Mouse (Mus musculus) lung, embryonic 14.5 days (tissue): Measurements from ENCODE around the gene Rb1. TPM values are rescaled to one million over a fixed set of nuclear protein-coding genes. Genes with fewer than 3 reads are reported as not detected.

Experiments
- ATAC-seq: fragments of 200-750 bp; cut with Nextera tagmentation; 2 replicates; pipeline ENCODE4 v1.8.0; 2017; ENCODE audit warnings: mild to moderate bottlenecking, moderate TSS enrichment, moderate library complexity; ENCODE audit not compliant: insufficient read depth
- DNase-seq: peaks from one replicate; pipeline ENCODE4 v3.0.0-alpha.2; 2015
- H3K27ac ChIP-seq: fragments of 300-500 bp; sonication (generic); 2 replicates; pipeline ENCODE4 v1.5.1; 2014; ENCODE audit warnings: low read depth, mild to moderate bottlenecking, moderate library complexity
- H3K27me3 ChIP-seq: fragments of 300-500 bp; sonication (generic); 2 replicates; pipeline ENCODE4 v1.6.1; 2014; ENCODE audit warnings: low read length, control low read depth; ENCODE audit not compliant: insufficient read depth
- H3K36me3 ChIP-seq: fragments of 300-500 bp; sonication (generic); 2 replicates; pipeline ENCODE4 v1.6.1; 2014; ENCODE audit warnings: control low read depth; ENCODE audit not compliant: insufficient read depth
- H3K4me1 ChIP-seq: fragments of 300-500 bp; sonication (generic); 2 replicates; pipeline ENCODE4 v1.6.1; 2014; ENCODE audit warnings: antibody characterized with exemption, control low read depth; ENCODE audit not compliant: insufficient read depth
- H3K4me2 ChIP-seq: fragments of 300-500 bp; sonication (generic); 2 replicates; pipeline ENCODE4 v1.6.1; 2014; ENCODE audit warnings: mild to moderate bottlenecking
- H3K4me3 ChIP-seq: fragments of 300-500 bp; sonication (generic); 2 replicates; pipeline ENCODE4 v1.5.1; 2014; ENCODE audit warnings: low read depth, low read length
- H3K9ac ChIP-seq: fragments of 300-500 bp; sonication (generic); 2 replicates; pipeline ENCODE4 v1.6.1; 2014
- H3K9me3 ChIP-seq: fragments of 300-500 bp; sonication (generic); 2 replicates; pipeline ENCODE4 v1.6.1; 2016; ENCODE audit warnings: low read depth, low read length, control low read depth
- CTCF ChIP-seq: IDR thresholded peaks from 2 replicates; pipeline ENCODE4 v1.5.1; 2016; ENCODE audit warnings: antibody characterized with exemption, low read depth
- WGBS: fragments of 180-500 bp; shearing (Covaris S2); extraction: QIAGEN DNeasy Blood & Tissue Kit; methylation state at CpG from one replicate; pipeline ENCODE4 v1.1.7; 2014; 5-methylcytosine and 5-hydroxymethylcytosine counted together
- polyA plus RNA-seq: library from polyadenylated mRNA; unstranded; fragments of >200 nt; fragmentation: Nextera tagmentation; extraction: Ambion mirVana; gene quantifications from 2 replicates; pipeline ENCODE4 v1.2.1, GENCODE M21; 2014

Gene Rb1
- polyA plus RNA-seq, 1 experiment from 2014 or later = 19.3 TPM

DNA sequence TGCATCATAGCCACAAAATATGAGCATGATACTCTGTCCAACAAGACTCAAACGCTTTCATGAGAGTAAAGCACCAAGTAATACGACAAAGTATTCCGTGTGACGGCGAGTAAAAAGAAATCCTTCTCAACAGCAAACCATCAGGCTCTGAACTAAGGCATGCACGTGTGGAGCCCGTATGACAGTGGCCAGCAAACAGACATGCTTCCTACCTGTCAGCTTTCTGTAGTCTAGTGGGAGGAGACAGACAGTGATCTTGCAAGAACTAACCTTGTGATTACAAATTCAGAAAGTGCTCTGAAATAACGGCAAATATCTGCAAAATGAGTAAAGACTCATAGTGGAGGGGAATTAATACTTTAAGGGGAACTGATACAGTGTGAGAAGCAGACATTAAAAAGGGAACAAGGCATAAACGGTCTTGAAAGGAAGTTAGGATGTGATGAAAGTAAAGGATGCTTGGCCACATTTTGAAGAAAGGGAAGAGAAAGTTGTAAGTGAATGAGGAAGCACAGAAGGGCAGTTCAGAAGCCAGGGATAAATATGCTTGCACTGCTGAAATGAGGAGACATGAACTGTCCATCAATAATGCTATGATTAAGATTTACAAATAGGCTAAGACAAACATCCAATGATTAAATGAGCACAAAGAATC lies 103.2 kb downstream of the Rb1 start:
- H3K9me3 ChIP-seq = no peaks in the 10 kb centered on the region
- ATAC-seq (no peak), DNase-seq (no peak)
- no peak overlapping the region for H3K27ac ChIP-seq
- H3K4me2 ChIP-seq = no peak overlapping the region
- TF ChIP-seq CTCF = no peak
- no peak overlapping the region for H3K9ac ChIP-seq
- no peaks in the 10 kb centered on the region for H3K27me3 ChIP-seq
- no peaks in the 10 kb centered on the region for H3K4me1 ChIP-seq
- 83% methylated on average over 9 of the region's 9 CpGs for WGBS
- no peak overlapping the region for H3K4me3 ChIP-seq
- no peaks in the 10 kb centered on the region for H3K36me3 ChIP-seq

DNA sequence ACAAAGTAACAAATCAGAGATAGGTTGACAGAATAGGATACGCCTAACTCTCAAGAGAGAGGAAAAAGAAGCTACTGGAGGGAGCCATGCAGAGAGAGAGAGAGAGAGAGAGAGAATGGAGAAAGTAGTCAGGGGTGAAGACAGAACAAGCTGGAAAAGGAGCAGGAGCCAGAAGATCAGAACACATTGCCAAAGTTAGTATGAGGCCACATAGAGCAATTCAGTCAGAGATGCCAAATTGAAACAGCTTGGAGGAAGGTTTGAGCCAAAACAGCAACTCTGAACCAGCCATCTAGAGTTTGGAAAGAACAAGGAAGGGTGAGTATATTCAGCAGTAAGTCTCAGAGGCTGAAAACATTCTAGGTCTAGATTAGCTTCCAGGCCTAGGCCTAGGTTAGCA lies 108.6 kb downstream of the Rb1 start:
- no peaks in the 10 kb centered on the region for H3K9me3 ChIP-seq
- H3K36me3 ChIP-seq = no peaks in the 10 kb centered on the region
- DNase-seq = no peak
- 81% methylated on average over 1 of the region's 1 CpGs for WGBS
- ATAC-seq = no peak
- no peaks in the 10 kb centered on the region for H3K4me1 ChIP-seq
- no peaks in the 10 kb centered on the region for H3K27me3 ChIP-seq
- no peak for TF ChIP-seq CTCF
- no peak overlapping the region for H3K9ac ChIP-seq
- no peak overlapping the region for H3K4me3 ChIP-seq
- H3K27ac ChIP-seq = no peak overlapping the region
- H3K4me2 ChIP-seq = no peak overlapping the region

DNA sequence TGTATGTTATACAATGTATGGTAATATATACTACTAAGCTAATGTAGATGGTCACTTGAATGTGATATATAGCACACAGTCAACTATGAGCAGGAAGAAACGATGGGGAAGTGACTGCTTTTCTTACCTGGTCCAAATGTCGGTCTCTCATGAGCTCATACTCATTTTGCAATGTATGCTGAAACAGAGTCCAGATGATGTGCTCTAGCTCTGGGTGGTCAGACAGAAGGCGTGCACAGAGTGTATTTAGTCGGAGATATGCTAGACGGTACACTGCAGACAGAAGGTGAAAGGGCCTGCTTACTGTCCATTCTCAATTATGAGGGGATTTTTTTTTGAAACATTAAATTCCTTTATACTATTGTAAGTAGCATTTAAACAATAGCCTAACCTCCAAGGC lies 114.1 kb downstream of the Rb1 start:
- WGBS = 89% methylated on average over 5 of the region's 5 CpGs
- no peak for ATAC-seq

GRCm38 (mm10) chr14:73210196-73210595 lies 115.4 kb downstream of the Rb1 start:
- Histone ChIP-seq H3K4me1 (no peaks in the 10 kb centered on the region), H3K4me2 (no peak overlapping the region), H3K4me3 (no peak overlapping the region), H3K27me3 (no peaks in the 10 kb centered on the region), H3K36me3 (no peaks in the 10 kb centered on the region), H3K9me3 (no peaks in the 10 kb centered on the region), H3K27ac (no peak overlapping the region), H3K9ac (no peak overlapping the region)
- DNase-seq (no peak), ATAC-seq (no peak)
- no peak for TF ChIP-seq CTCF
- WGBS = 85% methylated on average over 8 of the region's 8 CpGs

More for the DNA sequence above, 114.1 kb downstream of the Rb1 start:
- H3K36me3 ChIP-seq = no peaks in the 10 kb centered on the region
- no peaks in the 10 kb centered on the region for H3K27me3 ChIP-seq
- no peak for DNase-seq
- no peak overlapping the region for H3K9ac ChIP-seq
- TF ChIP-seq CTCF = no peak
- H3K4me2 ChIP-seq = no peak overlapping the region
- H3K9me3 ChIP-seq = no peaks in the 10 kb centered on the region
- H3K4me3 ChIP-seq = no peak overlapping the region
- no peak overlapping the region for H3K27ac ChIP-seq
- no peaks in the 10 kb centered on the region for H3K4me1 ChIP-seq

DNA sequence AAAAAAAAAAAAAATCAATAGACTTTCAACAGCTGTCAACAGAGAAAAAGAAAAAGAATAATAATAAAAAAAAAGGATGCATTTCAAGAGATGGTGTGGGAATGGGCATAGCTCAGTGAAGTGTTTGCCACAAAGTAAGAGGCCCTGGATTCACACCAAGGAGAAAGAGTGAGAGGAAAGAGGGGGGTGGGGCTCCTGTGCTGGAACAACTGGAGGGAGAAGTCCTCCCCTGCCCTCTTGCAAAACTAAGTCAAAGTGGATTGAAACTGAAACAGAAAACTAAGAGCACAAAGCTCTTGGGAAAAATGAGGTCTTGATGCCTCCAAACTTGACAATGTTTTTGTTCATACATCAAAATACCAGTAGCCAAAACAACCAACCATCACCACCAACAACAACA lies 116.4 kb downstream of the Rb1 start:
- no peak for TF ChIP-seq CTCF
- H3K36me3 ChIP-seq = no peaks in the 10 kb centered on the region
- no peak for ATAC-seq
- no peaks in the 10 kb centered on the region for H3K4me1 ChIP-seq
- no peak overlapping the region for H3K4me3 ChIP-seq
- no peak for DNase-seq
- H3K4me2 ChIP-seq = no peak overlapping the region
- no peaks in the 10 kb centered on the region for H3K9me3 ChIP-seq
- H3K9ac ChIP-seq = no peak overlapping the region
- H3K27ac ChIP-seq = no peak overlapping the region
- H3K27me3 ChIP-seq = no peaks in the 10 kb centered on the region

DNA sequence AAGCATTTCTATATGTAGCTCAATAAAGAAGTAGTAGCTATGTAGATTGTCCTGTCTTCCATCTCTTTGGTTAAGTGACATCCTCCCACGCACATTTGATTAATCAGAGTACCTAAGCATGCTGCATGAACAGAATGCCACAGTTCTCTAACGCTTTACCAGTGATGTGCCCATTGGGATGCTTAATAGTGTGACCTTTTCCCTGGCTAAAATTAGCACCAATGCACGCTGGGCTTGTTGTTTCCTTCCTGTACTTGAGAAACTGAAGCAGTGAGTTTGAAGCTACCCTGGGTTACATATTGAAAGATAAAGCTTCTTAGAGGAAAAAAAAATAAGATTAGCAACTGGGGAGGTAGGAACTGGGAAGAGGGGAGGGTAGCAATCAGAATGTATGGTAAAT lies 121.6 kb downstream of the Rb1 start:
- ATAC-seq = no peak
- WGBS = 69% methylated on average over 3 of the region's 3 CpGs
- Histone ChIP-seq H3K4me2 (no peak overlapping the region), H3K27me3 (no peaks in the 10 kb centered on the region), H3K36me3 (no peaks in the 10 kb centered on the region), H3K4me1 (no peaks in the 10 kb centered on the region), H3K9ac (no peak overlapping the region), H3K27ac (no peak overlapping the region), H3K4me3 (no peak overlapping the region), H3K9me3 (no peaks in the 10 kb centered on the region)
- no peak for DNase-seq
- TF ChIP-seq CTCF = no peak

- no peak for DNase-seq
- no peak overlapping the region for H3K9ac ChIP-seq
- no peak overlapping the region for H3K27ac ChIP-seq
- TF ChIP-seq CTCF = no peak
- H3K4me3 ChIP-seq = no peak overlapping the region
- no peaks in the 10 kb centered on the region for H3K27me3 ChIP-seq
- H3K9me3 ChIP-seq = no peaks in the 10 kb centered on the region
- 0 out of 2 replicates have a peak, but pooled peaks cover 2% of the 10 kb centered on the region for H3K36me3 ChIP-seq
- no peaks in the 10 kb centered on the region for H3K4me1 ChIP-seq
- ATAC-seq = no peak
- no peak overlapping the region for H3K4me2 ChIP-seq
- WGBS = 36% methylated on average over 3 of the region's 3 CpGs
Observed at GRCm38 (mm10) chr14:73201447-73201846, 124.2 kb downstream of the Rb1 start.
